In genomic region chr1:152621624-152622023, GRCm38 (mm10) we compare ENCODE assay signal across 17 mouse cellular contexts.
DNase-seq lines count a peak whose midpoint lies in the region; ATAC-seq and TF ChIP-seq lines count a peak whose summit lies in the region.
"Had no signal": no experiment of that assay in that cellular context is flagged by ENCODE, and none has a peak within 500 bp of the region (broad histone marks: within the 10 kb centered on the region; RNA-seq: fewer than 3 reads in every experiment).

No protein-coding gene starts in this region.

- peak overlapping the region; percentile 17 for H3K4me2 ChIP-seq in heart, embryonic 11.5 days
- peak overlapping the region; percentile 61 for H3K4me2 ChIP-seq in kidney, embryonic 16.5 days (replicated peaks; ENCODE audit: low read depth, low read length)
- H3K4me2 ChIP-seq in intestine, embryonic 15.5 days (replicated peaks) = peak overlapping the region; percentile 79; the same call in 1 of the 2 replicates
- H3K4me2 ChIP-seq: limb, embryonic 15.5 days; midbrain, embryonic 12.5 days had no signal

- no peaks in the 10 kb centered on the region for H3K79me2 ChIP-seq in C2C12 (ENCODE audit: control insufficient read depth, insufficient read depth)

- peaks cover 4% of the 10 kb centered on the region for H3K79me3 ChIP-seq in C2C12 (ENCODE audit: low read depth)

- H3K36me3 ChIP-seq in heart, embryonic 11.5 days (ENCODE audit: control insufficient read depth, insufficient read depth, low read length) = no peaks in the 10 kb centered on the region
- peaks cover 8% of the 10 kb centered on the region for H3K36me3 ChIP-seq in kidney, embryonic 16.5 days (ENCODE audit: insufficient read depth, low read length)
- H3K36me3 ChIP-seq in C2C12 (ENCODE audit: control insufficient read depth, insufficient read depth) = no peaks in the 10 kb centered on the region
- no peaks in the 10 kb centered on the region for H3K36me3 ChIP-seq in intestine, embryonic 15.5 days
- H3K36me3 ChIP-seq: midbrain, embryonic 12.5 days had no signal

- DNase-seq in heart, postnatal 14 days = no peak
- DNase-seq in kidney, adult 8-10 months = no peak
- no peak for DNase-seq in left cerebral cortex, adult 18-20 months (ENCODE audit: low spot score in 2 of 2)
- DNase-seq in left cerebral cortex, adult 11 months (ENCODE audit: low spot score) = no peak
- DNase-seq: adrenal gland, adult 2 months; cerebellum, adult 11-12 months; gastrocnemius, postnatal 14 days; right cerebral cortex, postnatal 25 days; thymus, postnatal 4 days had no signal

- H3ac ChIP-seq in C2C12 (ENCODE audit: control insufficient read depth, insufficient read length, low read depth) = no peak overlapping the region

- no peaks in the 10 kb centered on the region for H3K27me3 ChIP-seq in heart, embryonic 11.5 days (ENCODE audit: control insufficient read depth, insufficient read depth, low read length)
- H3K27me3 ChIP-seq in kidney, embryonic 16.5 days (ENCODE audit: insufficient read depth, low read length) = no peaks in the 10 kb centered on the region
- H3K27me3 ChIP-seq in C2C12 (ENCODE audit: control insufficient read depth, insufficient read depth, insufficient read length) = no peaks in the 10 kb centered on the region
- no peaks in the 10 kb centered on the region for H3K27me3 ChIP-seq in intestine, embryonic 15.5 days (replicated peaks)
- H3K27me3 ChIP-seq: limb, embryonic 15.5 days had no signal

- 89% methylated on average over 4 of the region's 4 CpGs for WGBS in heart, embryonic 11.5 days (ENCODE audit: insufficient replicate concordance)
- WGBS in kidney, embryonic 16.5 days = 86% methylated on average over 4 of the region's 4 CpGs
- WGBS in intestine, embryonic 15.5 days = 88% methylated on average over 4 of the region's 4 CpGs

- no peak for TF ChIP-seq CTCF in C2C12 (IDR thresholded peaks at IDR 0.05; ENCODE audit: control insufficient read depth, insufficient read depth, insufficient read length)

- ATAC-seq in heart, embryonic 11.5 days (replicated peaks; ENCODE audit: insufficient number of reproducible peaks, low FRiP score, low TSS enrichment) = no peak
- ATAC-seq in kidney, embryonic 16.5 days (ENCODE audit: low FRiP score, low TSS enrichment) = no peak
- no peak for ATAC-seq in intestine, embryonic 15.5 days

- intact Hi-C loops in heart, postnatal 14 days (cut with DNase I) = loop anchor here (2.0 kb wide), 1 partner anchor 65 kb away; no protein-coding TSS in a partner anchor

- H3K4me1 ChIP-seq in heart, embryonic 11.5 days (ENCODE audit: control insufficient read depth, insufficient read depth, low read length) = peaks cover 69% of the 10 kb centered on the region
- H3K4me1 ChIP-seq in kidney, embryonic 16.5 days (ENCODE audit: insufficient read depth, low read length) = peaks cover 43% of the 10 kb centered on the region
- H3K4me1 ChIP-seq in intestine, embryonic 15.5 days (replicated peaks) = peaks cover 46% of the 10 kb centered on the region

- H3K27ac ChIP-seq in heart, embryonic 11.5 days (ENCODE audit: low read depth, low read length) = no peak overlapping the region
- no peak overlapping the region for H3K27ac ChIP-seq in kidney, embryonic 16.5 days (ENCODE audit: low read length)
- H3K27ac ChIP-seq in intestine, embryonic 15.5 days = no peak overlapping the region
- H3K27ac ChIP-seq: layer of hippocampus, adult 2 months; limb, embryonic 15.5 days; macrophage; midbrain, embryonic 12.5 days had no signal

- H3K9ac ChIP-seq in heart, embryonic 11.5 days (ENCODE audit: low read depth, low read length) = no peak overlapping the region
- H3K9ac ChIP-seq in kidney, embryonic 16.5 days (replicated peaks; ENCODE audit: low read length) = no peak overlapping the region
- no peak overlapping the region for H3K9ac ChIP-seq in intestine, embryonic 15.5 days
- H3K9ac ChIP-seq: limb, embryonic 15.5 days; midbrain, embryonic 12.5 days had no signal

- no peak overlapping the region for H3K4me3 ChIP-seq in heart, embryonic 11.5 days (ENCODE audit: low read depth, low read length)
- H3K4me3 ChIP-seq in kidney, embryonic 16.5 days (ENCODE audit: low read length) = no peak overlapping the region
- no peak overlapping the region for H3K4me3 ChIP-seq in C2C12 (ENCODE audit: insufficient read depth, poor library complexity, severe bottlenecking)
- H3K4me3 ChIP-seq in intestine, embryonic 15.5 days (replicated peaks) = no peak overlapping the region
- H3K4me3 ChIP-seq: layer of hippocampus, adult 2 months; limb, embryonic 15.5 days; midbrain, embryonic 12.5 days had no signal

- no peaks in the 10 kb centered on the region for H3K9me3 ChIP-seq in heart, embryonic 11.5 days (replicated peaks; ENCODE audit: control insufficient read depth, low read length)
- H3K9me3 ChIP-seq in kidney, embryonic 16.5 days (ENCODE audit: low read length) = no peaks in the 10 kb centered on the region; the same call in 1 of the 2 replicates
- no peaks in the 10 kb centered on the region for H3K9me3 ChIP-seq in intestine, embryonic 15.5 days
- H3K9me3 ChIP-seq: limb, embryonic 15.5 days; midbrain, embryonic 12.5 days had no signal

TF ChIP-seq in C2C12, 6 proteins besides CTCF, POLR2A, EP300 and RAD21:
- no peak for TF ChIP-seq MAX (IDR thresholded peaks at IDR 0.05)
- TF ChIP-seq FOSL1 (IDR thresholded peaks at IDR 0.05; ENCODE audit: insufficient read depth, low read length, poor library complexity, severe bottlenecking) = no peak
- TF ChIP-seq USF1 (IDR thresholded peaks at IDR 0.05; ENCODE audit: low read depth) = no peak
- no peak for TF ChIP-seq MYOG (IDR thresholded peaks at IDR 0.05; ENCODE audit: control insufficient read depth, extremely low read depth, insufficient read length)
- TF ChIP-seq MYOD1 (IDR thresholded peaks at IDR 0.05; ENCODE audit: control insufficient read depth, insufficient read length, low read depth) = no peak
- TF ChIP-seq CEBPB (IDR thresholded peaks at IDR 0.05; ENCODE audit: low read depth) = peak; percentile 21

Comparison
In these comparisons a context has a peak if more than half of its experiments do, and no peak if none do; other contexts are left out.
1. H3K4me2 ChIP-seq: peak in every context shown above with its lines; median percentile 79 in intestine, embryonic 15.5 days; 61 in kidney, embryonic 16.5 days; 17 in heart, embryonic 11.5 days.